Mouse (Mus musculus): ENCODE data around the gene Sall1.

Gene Sall1

GRCm38 (mm10) chr8:89037536-89038236, 6.3 kb downstream of the Sall1 start:
- peak; percentile 69 for DNase-seq

GRCm38 (mm10) chr8:89032412-89032811, 11.6 kb downstream of the Sall1 start:
- DNase-seq, result no peak

GRCm38 (mm10) chr8:89028156-89028555, 15.8 kb downstream of the Sall1 start:
- DNase-seq, result no peak

GRCm38 (mm10) chr8:89026139-89026520, 17.8 kb downstream of the Sall1 start:
- no peak for DNase-seq

GRCm38 (mm10) chr8:89025281-89026138, 18.5 kb downstream of the Sall1 start:
- DNase-seq, result peak; percentile 42

GRCm38 (mm10) chr8:89024796-89025195, 19.2 kb downstream of the Sall1 start:
- DNase-seq, result no peak

GRCm38 (mm10) chr8:89021139-89021538, 22.8 kb downstream of the Sall1 start:
- no peak for DNase-seq

GRCm38 (mm10) chr8:89017891-89018290, 26.1 kb downstream of the Sall1 start:
- no peak for DNase-seq

- no peak for DNase-seq
These were observed 27.4 kb downstream of the Sall1 start for GRCm38 (mm10) chr8:89016465-89017070.

- DNase-seq, result peak; percentile 73
These were observed 28.4 kb downstream of the Sall1 start for GRCm38 (mm10) chr8:89015539-89015938.

GRCm38 (mm10) chr8:89012853-89013534, 31.0 kb downstream of the Sall1 start:
- peak; percentile 74 for DNase-seq

GRCm38 (mm10) chr8:89012024-89012712, 31.8 kb downstream of the Sall1 start:
- no peak for DNase-seq

- DNase-seq, result no peak
These were observed 35.2 kb downstream of the Sall1 start for GRCm38 (mm10) chr8:89008784-89009183.

GRCm38 (mm10) chr8:89007114-89007513, 36.8 kb downstream of the Sall1 start:
- DNase-seq, result peak; percentile 49

- peak; percentile 66 for DNase-seq
These were observed 37.5 kb downstream of the Sall1 start for GRCm38 (mm10) chr8:89006426-89006825.

- no peak for DNase-seq
These were observed 38.2 kb downstream of the Sall1 start for GRCm38 (mm10) chr8:89005797-89006196.

- DNase-seq, result peak; percentile 63
These were observed 39.9 kb downstream of the Sall1 start for GRCm38 (mm10) chr8:89004041-89004440.

GRCm38 (mm10) chr8:89003336-89003896, 40.5 kb downstream of the Sall1 start:
- DNase-seq, result peak; percentile 14

GRCm38 (mm10) chr8:89002128-89002527, 41.8 kb downstream of the Sall1 start:
- no peak for DNase-seq

- DNase-seq, result no peak
These were observed 46.7 kb downstream of the Sall1 start for GRCm38 (mm10) chr8:88997276-88997675.

- DNase-seq, result no peak
These were observed 52.0 kb downstream of the Sall1 start for GRCm38 (mm10) chr8:88991780-88992509.

Measured in kidney, postnatal 14 days (tissue).